Mouse (Mus musculus): ENCODE data around the gene Kat2b.

Kat2b gene

DNA sequence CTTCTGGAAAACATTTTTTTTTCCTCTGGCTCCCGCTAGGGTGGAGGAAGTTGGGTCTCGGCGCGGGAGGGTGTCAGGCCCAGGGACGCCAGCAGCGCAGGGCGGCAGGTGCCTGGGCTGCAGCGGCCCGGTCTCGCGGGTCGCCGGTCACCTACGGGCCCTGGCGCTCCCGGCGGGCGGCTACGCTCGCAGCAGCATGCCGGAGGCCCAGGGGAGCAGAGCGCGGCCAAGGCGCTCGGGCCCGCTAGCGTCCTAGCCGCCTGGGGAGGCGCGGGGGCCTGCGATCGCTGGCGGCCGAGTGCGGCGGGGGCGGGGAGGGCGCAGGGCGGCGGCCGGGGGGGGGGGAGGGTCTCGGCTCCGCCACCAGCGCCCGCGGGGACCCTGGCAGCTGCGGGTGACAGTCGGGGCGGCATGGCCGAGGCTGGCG, 271 bp downstream of the Kat2b start:
- ChIA-PET CTCF (interaction anchor here in 2 of 4 experiments (0.6 to 0.7 kb wide), 2 partner anchors 20 to 65 kb away, joined by 4 read pairs; no protein-coding TSS in a partner anchor), POLR2A (interaction anchor here (0.5 to 18.5 kb wide), 29 partner anchors 1 to 1808 kb away, joined by 3 to 575 read pairs (median 6); partner anchors contain the start of genes Kat2b (in 1 of the 4), Rab5a (in 1 of the 4) and Sgo1 (in 1 of the 4))

GRCm38 (mm10) chr17:53567346-53568101, 863 bp downstream of the Kat2b start:
- ChIA-PET CTCF (interaction anchor here (0.6 to 1.1 kb wide), 5 partner anchors 15 to 65 kb away, joined by 3 to 4 read pairs (median 3); no protein-coding TSS in a partner anchor), POLR2A (interaction anchor here (0.5 to 18.5 kb wide), 48 partner anchors 2 to 1808 kb away, joined by 3 to 575 read pairs (median 5); partner anchors contain the start of genes Sgo1 (in 3 of the 4), Kat2b (in 1 of the 4) and Rab5a (in 1 of the 4))

DNA sequence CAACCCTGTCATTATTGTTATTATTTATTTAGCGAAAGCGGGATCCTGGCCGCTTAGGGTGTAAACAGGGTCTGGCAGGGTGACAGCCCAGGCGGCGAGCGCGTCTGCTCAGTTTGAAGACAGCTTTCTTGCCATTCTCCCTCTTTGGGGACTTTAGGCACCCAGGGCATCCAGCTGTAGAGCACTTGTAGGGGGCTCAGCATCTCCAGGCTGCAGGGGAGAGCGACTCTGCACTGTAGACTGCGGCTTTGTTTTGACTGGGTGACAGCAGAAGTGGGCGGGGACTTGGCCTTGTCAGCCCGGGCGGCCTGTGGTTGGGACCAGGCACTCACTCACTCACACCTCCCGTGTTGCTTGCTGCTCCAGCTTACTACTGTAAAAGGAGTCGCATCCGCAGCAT, 1.5 kb downstream of the Kat2b start:
- ChIA-PET POLR2A (interaction anchor here (0.6 to 18.5 kb wide), 45 partner anchors 2 to 121 kb away, joined by 3 to 575 read pairs (median 5); partner anchors contain the start of genes Sgo1 (in 3 of the 4), Kat2b (in 1 of the 4) and Rab5a (in 1 of the 4)), CTCF (interaction anchor here in 2 of 4 experiments (0.9 to 1.1 kb wide), 3 partner anchors 14 to 19 kb away, joined by 3 read pairs; no protein-coding TSS in a partner anchor)

- CTCF ChIA-PET: interaction anchor here in 2 of 4 experiments (0.5 to 0.9 kb wide), 2 partner anchors 14 to 54 kb away, joined by 3 to 4 read pairs; no protein-coding TSS in a partner anchor
- POLR2A ChIA-PET: interaction anchor here (0.6 to 18.5 kb wide), 34 partner anchors 3 to 120 kb away, joined by 3 to 575 read pairs (median 5); partner anchors contain the start of genes Kat2b (in 1 of the 4), Rab5a (in 1 of the 4) and Sgo1 (in 1 of the 4)
Observed at GRCm38 (mm10) chr17:53568734-53569386, 2.2 kb downstream of the Kat2b start.

DNA sequence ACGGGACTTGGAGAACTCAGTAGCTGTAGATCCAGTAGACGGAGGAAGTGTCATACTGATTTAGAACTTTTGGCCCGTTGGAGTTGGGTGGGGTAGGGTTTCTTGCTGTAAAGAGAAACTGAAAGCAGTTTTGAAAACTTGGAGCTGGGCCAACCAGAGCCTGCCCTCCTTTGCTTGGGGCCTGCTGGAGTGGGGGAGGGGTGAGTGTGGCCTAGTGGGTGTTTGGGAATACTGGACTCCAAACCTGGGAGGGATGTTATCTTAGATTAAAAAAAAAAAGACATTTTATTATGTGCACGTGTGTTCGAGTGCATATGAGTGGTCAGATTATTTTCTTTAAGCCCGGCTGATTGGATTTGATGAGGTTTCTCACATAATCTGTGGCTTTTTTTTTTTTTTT, 3.2 kb downstream of the Kat2b start:
- ChIA-PET CTCF (interaction anchor here in 3 of 4 experiments (0.5 to 0.7 kb wide), 4 partner anchors 11 to 59 kb away, joined by 3 to 5 read pairs (median 4); no protein-coding TSS in a partner anchor), POLR2A (interaction anchor here in 3 of 4 experiments (0.6 to 18.5 kb wide), 28 partner anchors 4 to 119 kb away, joined by 3 to 575 read pairs (median 5); partner anchors contain the start of genes Kat2b (in 1 of the 3) and Sgo1 (in 1 of the 3))

- ChIA-PET POLR2A (interaction anchor here (0.5 to 18.5 kb wide), 39 partner anchors 5 to 119 kb away, joined by 3 to 575 read pairs (median 4); partner anchors contain the start of genes Kat2b (in 1 of the 4) and Sgo1 (in 1 of the 4)), CTCF (interaction anchor here in 3 of 4 experiments (0.6 to 0.7 kb wide), 6 partner anchors 10 to 59 kb away, joined by 3 to 5 read pairs (median 4); no protein-coding TSS in a partner anchor)
Observed at GRCm38 (mm10) chr17:53570361-53570875, 3.8 kb downstream of the Kat2b start.

DNA sequence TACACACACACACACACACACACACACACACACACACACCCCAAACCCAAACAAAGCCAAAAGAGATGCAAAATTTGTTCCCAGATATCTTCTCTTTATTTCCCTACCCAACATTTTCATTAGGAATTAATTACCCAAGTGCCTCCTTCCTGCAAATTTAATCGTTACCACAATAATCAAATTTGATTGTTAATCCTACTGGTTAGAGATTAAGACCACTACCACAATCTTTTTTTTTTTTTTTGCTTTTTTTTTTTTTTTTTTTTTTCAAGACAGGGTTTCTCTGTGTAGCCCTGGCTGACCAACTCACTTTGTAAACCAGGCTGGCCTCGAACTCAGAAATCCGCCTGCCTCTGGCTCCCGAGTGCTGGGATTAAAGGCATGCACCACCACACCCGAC, 4.3 kb downstream of the Kat2b start:
- ChIA-PET CTCF (interaction anchor here in 2 of 4 experiments (0.6 kb wide), 3 partner anchors 10 to 47 kb away, joined by 3 to 4 read pairs (median 3); no protein-coding TSS in a partner anchor), POLR2A (interaction anchor here (0.5 to 18.5 kb wide), 28 partner anchors 5 to 106 kb away, joined by 3 to 575 read pairs (median 5); partner anchors contain the start of gene Kat2b (in 1 of the 4))

- POLR2A ChIA-PET: interaction anchor here in 3 of 4 experiments (1.1 to 18.5 kb wide), 19 partner anchors 3 to 107 kb away, joined by 3 to 575 read pairs (median 5); partner anchors contain the start of gene Kat2b (in 1 of the 3)
- CTCF ChIA-PET: interaction anchor here in 2 of 4 experiments (0.6 to 0.7 kb wide), 2 partner anchors 16 to 105 kb away, joined by 4 read pairs; no protein-coding TSS in a partner anchor
Observed at GRCm38 (mm10) chr17:53573019-53573556, 6.4 kb downstream of the Kat2b start.

- POLR2A ChIA-PET: interaction anchor here in 3 of 4 experiments (2.0 to 18.3 kb wide), 6 partner anchors 4 to 42 kb away, joined by 5 to 575 read pairs (median 214); partner anchors contain the start of gene Kat2b (in 2 of the 3)
Observed at GRCm38 (mm10) chr17:53577151-53577550, 10.5 kb downstream of the Kat2b start.

DNA sequence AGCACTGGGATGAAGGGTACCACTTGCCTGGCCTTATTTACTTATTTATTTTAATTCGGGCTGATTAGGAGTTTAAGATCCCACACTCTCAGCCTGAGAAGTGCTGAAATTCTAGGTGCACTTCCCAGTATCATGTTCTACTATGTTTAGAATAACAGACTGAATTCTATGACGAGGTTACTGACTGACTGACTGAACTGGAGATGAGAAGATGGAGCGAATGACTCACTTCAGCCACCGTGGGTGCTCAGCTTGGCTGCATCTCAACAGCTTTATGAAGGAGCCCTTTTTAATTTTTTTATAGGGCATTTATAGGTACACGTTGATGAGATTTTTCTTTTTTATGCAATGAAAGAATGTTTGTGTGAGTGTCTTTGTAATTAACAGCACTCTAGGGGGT, 11.1 kb downstream of the Kat2b start:
- CTCF ChIA-PET: no interaction called here
- POLR2A ChIA-PET: interaction anchor here (0.7 to 18.3 kb wide), 12 partner anchors 4 to 111 kb away, joined by 3 to 575 read pairs (median 38); partner anchors contain the start of genes Kat2b (in 2 of the 4) and Sgo1 (in 1 of the 4)

More at GRCm38 (mm10) chr17:53577151-53577550, 10.5 kb downstream of the Kat2b start:
- CTCF ChIA-PET: no interaction called here

GRCm38 (mm10) chr17:53578249-53578648, 11.6 kb downstream of the Kat2b start:
- CTCF ChIA-PET: no interaction called here
- POLR2A ChIA-PET: interaction anchor here (0.7 to 18.3 kb wide), 11 partner anchors 5 to 111 kb away, joined by 3 to 575 read pairs (median 15); partner anchors contain the start of genes Kat2b (in 2 of the 4) and Sgo1 (in 1 of the 4)

- ChIA-PET POLR2A (interaction anchor here (0.6 to 18.3 kb wide), 12 partner anchors 5 to 107 kb away, joined by 3 to 575 read pairs (median 10); partner anchors contain the start of gene Kat2b (in 2 of the 4)), CTCF (interaction anchor here in 1 of 4 experiments (0.7 kb wide), 1 partner anchor 56 kb away, joined by 6 read pairs; no protein-coding TSS in a partner anchor)
Observed at GRCm38 (mm10) chr17:53578776-53579175, 12.1 kb downstream of the Kat2b start.

DNA sequence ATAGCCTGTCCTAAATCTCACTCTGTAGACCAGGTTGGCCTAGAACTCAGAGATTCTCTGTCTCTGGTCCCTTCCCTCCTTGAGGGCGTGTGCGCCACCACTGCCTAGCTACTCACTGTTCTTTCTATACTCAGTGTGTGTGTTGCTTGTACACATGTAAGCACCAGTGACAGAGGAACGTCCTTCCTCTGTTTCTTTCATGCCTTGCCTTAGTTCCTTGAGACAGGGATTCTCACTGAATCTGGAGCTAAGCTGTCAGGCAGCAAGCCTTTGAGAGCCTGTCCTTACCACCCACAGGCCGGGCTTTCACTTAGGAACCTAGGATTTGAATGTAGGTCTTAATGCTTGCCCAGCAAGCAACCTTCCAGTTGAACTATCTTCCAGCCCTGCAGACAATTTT, 13.0 kb downstream of the Kat2b start:
- CTCF ChIA-PET: interaction anchor here in 2 of 4 experiments (0.6 to 0.7 kb wide), 2 partner anchors 46 to 55 kb away, joined by 3 to 6 read pairs; no protein-coding TSS in a partner anchor

GRCm38 (mm10) chr17:53580237-53580636, 13.6 kb downstream of the Kat2b start:
- ChIA-PET CTCF (interaction anchor here in 1 of 4 experiments (1.0 kb wide), 1 partner anchor 10 kb away, joined by 3 read pairs; no protein-coding TSS in a partner anchor), POLR2A (interaction anchor here in 3 of 4 experiments (0.6 to 18.3 kb wide), 15 partner anchors 7 to 98 kb away, joined by 3 to 575 read pairs (median 5); partner anchors contain the start of gene Kat2b (in 2 of the 3))

More for the DNA sequence above, 13.0 kb downstream of the Kat2b start:
- POLR2A ChIA-PET: interaction anchor here in 3 of 4 experiments (0.6 to 18.3 kb wide), 15 partner anchors 4 to 100 kb away, joined by 3 to 575 read pairs (median 7); partner anchors contain the start of gene Kat2b (in 2 of the 3)

DNA sequence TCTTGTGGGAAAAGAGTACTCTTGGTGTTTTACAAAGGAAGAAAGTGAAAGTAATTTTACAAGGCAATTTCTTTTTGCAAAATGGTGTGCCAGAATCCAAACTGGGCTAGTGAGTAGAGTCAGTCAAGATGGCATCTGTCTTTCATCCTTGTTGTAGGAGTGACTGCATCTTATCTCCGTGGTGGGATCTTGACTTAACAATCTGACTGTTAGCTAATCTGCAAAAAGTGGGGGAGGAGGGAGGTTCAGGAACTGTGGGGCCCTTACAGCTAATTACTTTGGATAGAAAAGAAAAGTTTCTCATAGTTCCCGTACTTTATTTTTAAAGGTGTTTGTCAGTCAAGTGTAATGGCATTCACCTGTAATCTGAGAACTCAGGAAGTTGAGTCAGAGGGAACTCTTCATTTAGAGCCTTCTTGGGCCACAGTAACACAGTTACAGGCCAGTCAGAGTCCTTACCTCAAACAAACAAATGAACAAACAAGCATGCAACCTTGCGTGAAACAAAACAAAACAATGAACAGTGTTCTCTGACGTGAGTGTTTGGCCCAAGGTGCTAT, 15.4 kb downstream of the Kat2b start:
- POLR2A ChIA-PET: interaction anchor here in 3 of 4 experiments (0.5 to 18.3 kb wide), 28 partner anchors 9 to 107 kb away, joined by 3 to 575 read pairs (median 4); partner anchors contain the start of genes Kat2b (in 2 of the 3) and Sgo1 (in 2 of the 3)
- CTCF ChIA-PET: interaction anchor here in 1 of 4 experiments (1.5 kb wide), 1 partner anchor 14 kb away, joined by 3 read pairs; no protein-coding TSS in a partner anchor

GRCm38 (mm10) chr17:53582805-53583204, 16.1 kb downstream of the Kat2b start:
- ChIA-PET CTCF (interaction anchor here in 2 of 4 experiments (0.5 to 1.5 kb wide), 2 partner anchors 15 to 47 kb away, joined by 3 read pairs; no protein-coding TSS in a partner anchor), POLR2A (interaction anchor here in 3 of 4 experiments (0.8 to 18.3 kb wide), 22 partner anchors 10 to 106 kb away, joined by 3 to 575 read pairs (median 5); partner anchors contain the start of genes Kat2b (in 2 of the 3) and Sgo1 (in 1 of the 3))

Data from embryonic stem cell, embryonic (primary cell).